In genomic region chr9:75558812-75559511, GRCm38 (mm10) we compare ENCODE assay signal across 8 mouse cellular contexts. TPM values are rescaled to one million over a fixed set of nuclear protein-coding genes. Genes with fewer than 3 reads are reported as not detected.
DNase-seq lines count a peak whose midpoint lies in the region; ATAC-seq and TF ChIP-seq lines count a peak whose summit lies in the region.

No protein-coding gene starts in this region.

- peak; percentile 86 for ATAC-seq in hindbrain, embryonic 14.5 days (ENCODE audit: low FRiP score)
- ATAC-seq in midbrain, embryonic 15.5 days (replicated peaks), result peak; percentile 86

- peaks cover 0 to 25% of the 10 kb centered on the region in 2 experiments; a peak in 3 of 4 replicates for H3K36me3 ChIP-seq in MEL (ENCODE audit: control insufficient read depth in 1 of 2, insufficient read depth in 2 of 2, low read length in 2 of 2)
- H3K36me3 ChIP-seq in forebrain, embryonic 10.5 days (replicated peaks), result no peaks in the 10 kb centered on the region
- no peaks in the 10 kb centered on the region for H3K36me3 ChIP-seq in hindbrain, embryonic 14.5 days (replicated peaks; ENCODE audit: control insufficient read depth, insufficient read depth)
- no peaks in the 10 kb centered on the region for H3K36me3 ChIP-seq in midbrain, embryonic 15.5 days (replicated peaks)

- H3K4me1 ChIP-seq in MEL (ENCODE audit: control insufficient read depth in 1 of 2, insufficient read depth in 2 of 2, low read length in 2 of 2), result peaks cover 11 to 17% of the 10 kb centered on the region in 2 experiments
- H3K4me1 ChIP-seq in forebrain, embryonic 10.5 days, result peaks cover 19% of the 10 kb centered on the region
- peaks cover 24% of the 10 kb centered on the region for H3K4me1 ChIP-seq in hindbrain, embryonic 14.5 days (replicated peaks; ENCODE audit: control insufficient read depth, insufficient read depth, low read length)
- H3K4me1 ChIP-seq in midbrain, embryonic 15.5 days, result peaks cover 24% of the 10 kb centered on the region

- H3K27ac ChIP-seq in MEL (ENCODE audit: control insufficient read depth, low read depth, low read length), result peak overlapping the region; percentile 79
- peak overlapping the region; percentile 89 for H3K27ac ChIP-seq in forebrain, embryonic 10.5 days
- H3K27ac ChIP-seq in hindbrain, embryonic 14.5 days, result peak overlapping the region; percentile 77
- H3K27ac ChIP-seq in midbrain, embryonic 15.5 days, result peak overlapping the region; percentile 76

- peak; percentile 86 to 90 for TF ChIP-seq EP300 in MEL (IDR thresholded peaks at IDR 0.05; ENCODE audit: low read depth in 1 of 2, low read length in 2 of 2)

- TF ChIP-seq CTCF in MEL (IDR thresholded peaks at IDR 0.05 in 2 of 3, conservative IDR thresholded peaks at IDR 0.05 in 1 of 3; ENCODE audit: control insufficient read depth in 1 of 3, insufficient read depth in 1 of 3, low read depth in 2 of 3, low read length in 3 of 3, poor library complexity in 1 of 3, severe bottlenecking in 1 of 3), result no peak

- peak overlapping the region; percentile 84 for H3K4me2 ChIP-seq in hindbrain, embryonic 14.5 days (replicated peaks)
- peak overlapping the region; percentile 88 for H3K4me2 ChIP-seq in midbrain, embryonic 15.5 days

- under 1% methylated on average over 47 of the region's 47 CpGs for WGBS in forebrain, embryonic 10.5 days
- WGBS in hindbrain, embryonic 14.5 days, result under 1% methylated on average over 46 of the region's 47 CpGs
- under 1% methylated on average over 47 of the region's 47 CpGs for WGBS in midbrain, embryonic 15.5 days

- H3K79me2 ChIP-seq in MEL (ENCODE audit: control insufficient read depth, insufficient read depth, low read length, poor library complexity), result peaks cover 16% of the 10 kb centered on the region

- TF ChIP-seq POLR2A in MEL (IDR thresholded peaks at IDR 0.05; ENCODE audit: control insufficient read depth in 1 of 2, insufficient read depth in 1 of 2, low read depth in 1 of 2, low read length in 2 of 2, poor library complexity in 1 of 2), result peak in 1 of 2 experiments; percentile 17; a peak in 1 of 4 replicates

- H3K4me3 ChIP-seq in MEL (ENCODE audit: control insufficient read depth in 1 of 2, insufficient read depth in 1 of 2, low read depth in 2 of 2, low read length in 2 of 2), result peak overlapping the region; percentile 61 to 76
- peak overlapping the region; percentile 85 for H3K4me3 ChIP-seq in forebrain, embryonic 10.5 days
- peak overlapping the region; percentile 89 for H3K4me3 ChIP-seq in hindbrain, embryonic 14.5 days (replicated peaks; ENCODE audit: low read length)
- H3K4me3 ChIP-seq in midbrain, embryonic 15.5 days, result peak overlapping the region; percentile 65

- H3K9ac ChIP-seq in MEL (ENCODE audit: control insufficient read depth, low read depth, low read length, poor library complexity, severe bottlenecking), result peak overlapping the region; percentile 77
- peak overlapping the region; percentile 82 for H3K9ac ChIP-seq in hindbrain, embryonic 14.5 days
- H3K9ac ChIP-seq in midbrain, embryonic 15.5 days, result peak overlapping the region; percentile 67

- DNase-seq in CD4-positive, CD25-positive, alpha-beta regulatory T cell, adult 2 months (ENCODE audit: low read depth, low spot score), result peak; percentile 67
- DNase-seq in MEL (ENCODE audit: low read depth, low spot score), result peak; percentile 94
- DNase-seq in forebrain, embryonic 10.5 days (ENCODE audit: extremely low spot score, low spot score), result no peak
- DNase-seq in hindbrain, embryonic 14.5 days (ENCODE audit: low spot score), result no peak
- DNase-seq in liver, result peak; percentile 59
- no peak for DNase-seq in right cerebral cortex, postnatal 36 days (ENCODE audit: low spot score in 2 of 2)
- DNase-seq in cerebellum, postnatal 10 days, result no peak

- H3K27me3 ChIP-seq in MEL (ENCODE audit: control insufficient read depth in 1 of 2, insufficient read depth in 2 of 2, low read length in 2 of 2), result no peaks in the 10 kb centered on the region
- no peaks in the 10 kb centered on the region for H3K27me3 ChIP-seq in forebrain, embryonic 10.5 days (ENCODE audit: poor library complexity, severe bottlenecking)
- H3K27me3 ChIP-seq in hindbrain, embryonic 14.5 days (ENCODE audit: control insufficient read depth, insufficient read depth, low read length), result no peaks in the 10 kb centered on the region
- no peaks in the 10 kb centered on the region for H3K27me3 ChIP-seq in midbrain, embryonic 15.5 days (replicated peaks)

- H3K9me3 ChIP-seq in MEL (replicated peaks; ENCODE audit: insufficient read depth, low read length), result no peaks in the 10 kb centered on the region
- no peaks in the 10 kb centered on the region for H3K9me3 ChIP-seq in forebrain, embryonic 10.5 days
- H3K9me3 ChIP-seq in hindbrain, embryonic 14.5 days (ENCODE audit: control insufficient read depth, low read length), result no peaks in the 10 kb centered on the region
- no peaks in the 10 kb centered on the region for H3K9me3 ChIP-seq in midbrain, embryonic 15.5 days

- TF ChIP-seq RAD21 in MEL (IDR thresholded peaks at IDR 0.05; ENCODE audit: low read depth, low read length), result no peak

TF ChIP-seq in MEL, 35 proteins besides CTCF, POLR2A, EP300 and RAD21 (continues in another document):
- TF ChIP-seq GATA1 (IDR thresholded peaks at IDR 0.05; ENCODE audit: low read depth, low read length) (peak; percentile 95), MYC (IDR thresholded peaks at IDR 0.05; ENCODE audit: low read depth, low read length) (0 out of 2 replicates have a peak, but pooled peaks have one; percentile 53), HCFC1 (IDR thresholded peaks at IDR 0.05; ENCODE audit: low read depth, low read length) (peak; percentile 68), ZNF384 (IDR thresholded peaks at IDR 0.05; ENCODE audit: low read depth, low read length) (no peak), MEF2A (IDR thresholded peaks at IDR 0.05; ENCODE audit: extremely low read depth, insufficient replicate concordance, low read depth, low read length, poor library complexity, severe bottlenecking) (peak; percentile 57; the same call in 1 of the 2 replicates), MAZ (IDR thresholded peaks at IDR 0.05; ENCODE audit: low read depth, low read length) (peak; percentile 34; the same call in 1 of the 2 replicates), SMC3 (IDR thresholded peaks at IDR 0.05; ENCODE audit: low read depth, low read length) (no peak), UBTF (IDR thresholded peaks at IDR 0.05; ENCODE audit: borderline replicate concordance, insufficient read depth, low read depth, low read length) (peak; percentile 57; the same call in 1 of the 2 replicates), RCOR1 (IDR thresholded peaks at IDR 0.05; ENCODE audit: low read depth, low read length) (peak; percentile 98), CHD2 (IDR thresholded peaks at IDR 0.05; ENCODE audit: low read length) (no peak), GABPA (IDR thresholded peaks at IDR 0.05; ENCODE audit: low read depth, low read length) (no peak), USF1 (IDR thresholded peaks at IDR 0.05; ENCODE audit: low read depth, low read length) (no peak), NELFE (IDR thresholded peaks at IDR 0.05; ENCODE audit: low read depth, low read length) (peak; percentile 5; the same call in 1 of the 2 replicates), POLR2AphosphoS5 (IDR thresholded peaks at IDR 0.05; ENCODE audit: borderline replicate concordance, low read depth, low read length) (no peak), CHD1 (IDR thresholded peaks at IDR 0.05; ENCODE audit: low read depth, low read length) (no peak), BHLHE40 (IDR thresholded peaks at IDR 0.05; ENCODE audit: borderline replicate concordance, low read depth, low read length) (peak; percentile 85), POLR2AphosphoS2 (IDR thresholded peaks at IDR 0.05; ENCODE audit: low read length) (0 out of 2 replicates have a peak, but pooled peaks have one; percentile 30), MXI1 (IDR thresholded peaks at IDR 0.05; ENCODE audit: low read depth, low read length) (peak; percentile 69; the same call in 1 of the 2 replicates), ELF1 (IDR thresholded peaks at IDR 0.05; ENCODE audit: low read depth, low read length) (0 out of 2 replicates have a peak, but pooled peaks have one; percentile 44), NRF1 (IDR thresholded peaks at IDR 0.05; ENCODE audit: insufficient read depth, low read depth, low read length, poor library complexity, severe bottlenecking) (0 out of 2 replicates have a peak, but pooled peaks have one; percentile 6), MYB (IDR thresholded peaks at IDR 0.05; ENCODE audit: low read depth, low read length) (0 out of 2 replicates have a peak, but pooled peaks have one; percentile 19), TAL1 (IDR thresholded peaks at IDR 0.05; ENCODE audit: low read length) (peak; percentile 91), TCF12 (IDR thresholded peaks at IDR 0.05; ENCODE audit: low read depth, low read length) (peak; percentile 94), SIN3A (IDR thresholded peaks at IDR 0.05; ENCODE audit: low read length) (peak; percentile 98), ZMIZ1 (IDR thresholded peaks at IDR 0.05; ENCODE audit: low read depth, low read length) (peak; percentile 77; the same call in 1 of the 2 replicates), MAFK (IDR thresholded peaks at IDR 0.05; ENCODE audit: borderline replicate concordance, low read depth, low read length) (0 out of 2 replicates have a peak, but pooled peaks have one; percentile 57), JUND (IDR thresholded peaks at IDR 0.05; ENCODE audit: low read depth, low read length) (no peak), MAX (IDR thresholded peaks at IDR 0.05; ENCODE audit: low read length) (peak; percentile 79), ZKSCAN1 (IDR thresholded peaks at IDR 0.05; ENCODE audit: low read depth, low read length) (no peak)

RNA-seq across cellular contexts. Expression of gene Tmod3, which starts 0.5 kb away (rescaled TPM):
- 29.9 and 34.2 TPM in 2 replicates for total RNA-seq in MEL (2012; rRNA removed)
- polyA plus RNA-seq in MEL (2012; ENCODE audit: insufficient read depth in 1 of 2, insufficient read length in 2 of 2, low read depth in 1 of 2, low replicate concordance in 2 of 2, missing spikeins in 1 of 2), result 10 to 100 TPM in 1 of 2 experiments, not detected in 1; 46.4 TPM
- 85.5 and 89.7 TPM in 2 replicates for polyA plus RNA-seq in forebrain, embryonic 10.5 days (2016; fragmentation: Nextera tagmentation; extraction: Ambion mirVana)
- 66.2 and 75.2 TPM in 2 replicates for polyA plus RNA-seq in hindbrain, embryonic 14.5 days (2014; fragmentation: Nextera tagmentation; extraction: Ambion mirVana)
- polyA plus RNA-seq in midbrain, embryonic 15.5 days (2015; fragmentation: Nextera tagmentation; extraction: Ambion mirVana), result 76.5 and 86.1 TPM in 2 replicates

RNA-seq across cellular contexts. Expression of gene Tmod2, which starts 52.2 kb away (rescaled TPM):
- not detected in 2 replicates for total RNA-seq in MEL (2012; rRNA removed)
- not detected for polyA plus RNA-seq in MEL (2012; ENCODE audit: insufficient read depth in 1 of 2, insufficient read length in 2 of 2, low read depth in 1 of 2, low replicate concordance in 2 of 2, missing spikeins in 1 of 2)
- 39.9 and 41.1 TPM in 2 replicates for polyA plus RNA-seq in forebrain, embryonic 10.5 days (2016; fragmentation: Nextera tagmentation; extraction: Ambion mirVana)
- 248 and 272 TPM in 2 replicates for polyA plus RNA-seq in hindbrain, embryonic 14.5 days (2014; fragmentation: Nextera tagmentation; extraction: Ambion mirVana)
- polyA plus RNA-seq in midbrain, embryonic 15.5 days (2015; fragmentation: Nextera tagmentation; extraction: Ambion mirVana), result 280 and 308 TPM in 2 replicates

Comparison
In these comparisons a context has a peak if more than half of its experiments do, and no peak if none do; other contexts are left out.
1. DNase-seq: peak in CD4-positive, CD25-positive, alpha-beta regulatory T cell, adult 2 months (single experiment), MEL (single experiment) and liver (single experiment); none in forebrain, embryonic 10.5 days (single experiment), hindbrain, embryonic 14.5 days (single experiment), right cerebral cortex, postnatal 36 days (0 of 2) and cerebellum, postnatal 10 days (0 of 2).
2. RNA of gene Tmod2, which starts 52.2 kb away (polyA plus RNA-seq): 280 to 308 TPM in midbrain, embryonic 15.5 days, 248 to 272 TPM in hindbrain, embryonic 14.5 days and 39.9 to 41.1 TPM in forebrain, embryonic 10.5 days; not detected in MEL; every median in the first group is over 10 times any median in the second.
3. Peak in every context shown above with its lines, with median percentiles within 50 percentile points of each other: H3K27ac ChIP-seq, H3K4me3 ChIP-seq and H3K9ac ChIP-seq.